Mouse (Mus musculus) E14TG2a.4 (cell line): ENCODE measurements around the gene Msantd3.

Experiments
- CTCF ChIP-seq: conservative IDR thresholded peaks from 2 replicates; pipeline ENCODE4 v1.5.1; 2014; ENCODE audit warnings: low read length
- NANOG ChIP-seq: IDR thresholded peaks from 2 replicates; pipeline ENCODE4 v1.6.1; 2014; ENCODE audit warnings: borderline replicate concordance, low read length, mixed read lengths

DNA sequence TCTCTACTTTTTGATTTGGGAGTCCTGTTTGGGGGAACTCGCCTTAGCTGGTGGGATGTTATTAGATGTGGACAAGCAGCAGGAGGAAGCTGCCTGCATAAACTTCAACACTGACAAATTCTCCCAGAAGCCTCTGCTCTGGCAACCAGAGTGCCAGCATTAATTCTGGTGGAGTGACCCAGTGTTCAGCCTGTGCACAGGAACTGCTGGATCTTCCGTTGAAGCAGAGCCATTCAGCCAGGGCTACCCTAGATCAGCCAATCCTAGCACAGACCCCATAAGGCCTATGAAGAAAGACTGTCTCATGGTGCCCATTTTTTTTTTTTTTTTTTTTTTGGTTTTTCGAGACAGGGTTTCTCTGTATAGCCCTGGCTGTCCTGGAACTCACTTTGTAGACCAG lies 42.3 kb downstream of the Msantd3 start:
- no peak for TF ChIP-seq CTCF
- TF ChIP-seq NANOG: no peak
